31 mouse cellular contexts compared by ENCODE assay signal in genomic region chr2:135153248-135153647, GRCm38 (mm10).
A peak's percentile ranks its signal among the peaks of the same experiment; 100 is the strongest.
DNase-seq lines count a peak whose midpoint lies in the region; ATAC-seq lines count a peak whose summit lies in the region.
"Had no signal": no experiment of that assay in that cellular context is flagged by ENCODE, and none has a peak within 500 bp of the region (broad histone marks: within the 10 kb centered on the region; RNA-seq: fewer than 3 reads in every experiment).

No protein-coding gene starts in this region.

- no peak overlapping the region for H3K9ac ChIP-seq in neural tube, embryonic 14.5 days (replicated peaks; ENCODE audit: low read depth, low read length)
- H3K9ac ChIP-seq: embryonic facial prominence, embryonic 12.5 days; heart, embryonic 13.5 days; hindbrain, embryonic 15.5 days; liver, embryonic 15.5 days; lung, embryonic 14.5 days; midbrain, embryonic 15.5 days; neural tube, embryonic 13.5 days had no signal

- peak; percentile 5 for DNase-seq in embryo, embryonic 11 days
- no peak for DNase-seq in embryo, embryonic 10 days (ENCODE audit: low spot score)
- DNase-seq in frontal cortex, postnatal 25 days (ENCODE audit: low spot score in 2 of 2), result no peak
- no peak for DNase-seq in neural tube, embryonic 10.5 days (ENCODE audit: extremely low spot score, low spot score)
- no peak for DNase-seq in adrenal gland, postnatal 4 days (ENCODE audit: low spot score in 2 of 2)
- DNase-seq: adrenal gland, postnatal 10 days; cerebellum, adult 18-20 months; cerebellum, postnatal 10 days; gastrocnemius, postnatal 10 days; heart, postnatal 10 days; kidney, adult 18-20 months; kidney, postnatal 36 days; layer of hippocampus, postnatal 36 days; left cerebral cortex, postnatal 4 days; liver; lung, postnatal 14 days; retina, postnatal 1 day; right cerebral cortex, postnatal 14 days; thymus, postnatal 14 days had no signal

- H3K4me3 ChIP-seq in neural tube, embryonic 14.5 days (ENCODE audit: low read depth, low read length), result no peak overlapping the region
- H3K4me3 ChIP-seq: embryonic facial prominence, embryonic 12.5 days; heart, embryonic 13.5 days; hindbrain, embryonic 15.5 days; liver, embryonic 15.5 days; midbrain, embryonic 15.5 days; myocyte; neural tube, embryonic 13.5 days had no signal

- H3K36me3 ChIP-seq in neural tube, embryonic 14.5 days (ENCODE audit: control insufficient read depth, insufficient read depth, low read length), result no peaks in the 10 kb centered on the region
- H3K36me3 ChIP-seq: embryonic facial prominence, embryonic 12.5 days; G1E; heart, embryonic 13.5 days; hindbrain, embryonic 15.5 days; liver, embryonic 15.5 days; midbrain, embryonic 15.5 days; neural tube, embryonic 13.5 days had no signal

- 71% methylated on average over 4 of the region's 4 CpGs for WGBS in neural tube, embryonic 14.5 days

- 0 out of 2 replicates have a peak, but pooled peaks have one; percentile 31 for ATAC-seq in frontal cortex, adult (ENCODE audit: low TSS enrichment)
- peak; percentile 51; the same call in 1 of the 2 replicates for ATAC-seq in neural tube, embryonic 14.5 days (ENCODE audit: low read depth)
- ATAC-seq: midbrain, embryonic 15.5 days; Patski had no signal

- no peaks in the 10 kb centered on the region for H3K4me1 ChIP-seq in neural tube, embryonic 14.5 days (ENCODE audit: control insufficient read depth, insufficient read depth, low read length)
- H3K4me1 ChIP-seq: liver, embryonic 15.5 days; midbrain, embryonic 15.5 days had no signal

- no peaks in the 10 kb centered on the region for H3K27me3 ChIP-seq in neural tube, embryonic 14.5 days (ENCODE audit: control insufficient read depth, insufficient read depth, low read length)
- H3K27me3 ChIP-seq: embryonic facial prominence, embryonic 12.5 days; heart, embryonic 13.5 days; hindbrain, embryonic 15.5 days; liver, embryonic 15.5 days; midbrain, embryonic 15.5 days; neural tube, embryonic 13.5 days; Patski had no signal

- no peak overlapping the region for H3K27ac ChIP-seq in neural tube, embryonic 14.5 days (ENCODE audit: low read depth, low read length)
- H3K27ac ChIP-seq: heart, embryonic 13.5 days; hindbrain, embryonic 15.5 days; liver, embryonic 15.5 days; midbrain, embryonic 15.5 days; neural tube, embryonic 13.5 days had no signal

- no peak overlapping the region for H3K4me2 ChIP-seq in neural tube, embryonic 14.5 days (ENCODE audit: low read depth, low read length)
- H3K4me2 ChIP-seq: embryonic facial prominence, embryonic 12.5 days; heart, embryonic 13.5 days; hindbrain, embryonic 15.5 days; liver, embryonic 15.5 days; lung, embryonic 14.5 days; midbrain, embryonic 15.5 days; neural tube, embryonic 13.5 days had no signal

- no peaks in the 10 kb centered on the region for H3K9me3 ChIP-seq in neural tube, embryonic 14.5 days (ENCODE audit: control insufficient read depth, low read length)
- H3K9me3 ChIP-seq: embryonic facial prominence, embryonic 12.5 days; G1E; heart, embryonic 13.5 days; hindbrain, embryonic 15.5 days; liver, embryonic 15.5 days; midbrain, embryonic 15.5 days; neural tube, embryonic 13.5 days had no signal
